Mouse (Mus musculus) testis, postnatal 14 days (tissue): ENCODE results near the gene Atrn.
"Not testable (repeated sequence)": the region's sequence is repeated elsewhere in the genome, so short reads cannot be mapped to it uniquely, and the experiment has no call there.

Source experiments
- DNase-seq: peaks from one replicate; pipeline ENCODE4 v3.0.0; 2021; ENCODE audit warnings: low spot score

Gene Atrn

DNA sequence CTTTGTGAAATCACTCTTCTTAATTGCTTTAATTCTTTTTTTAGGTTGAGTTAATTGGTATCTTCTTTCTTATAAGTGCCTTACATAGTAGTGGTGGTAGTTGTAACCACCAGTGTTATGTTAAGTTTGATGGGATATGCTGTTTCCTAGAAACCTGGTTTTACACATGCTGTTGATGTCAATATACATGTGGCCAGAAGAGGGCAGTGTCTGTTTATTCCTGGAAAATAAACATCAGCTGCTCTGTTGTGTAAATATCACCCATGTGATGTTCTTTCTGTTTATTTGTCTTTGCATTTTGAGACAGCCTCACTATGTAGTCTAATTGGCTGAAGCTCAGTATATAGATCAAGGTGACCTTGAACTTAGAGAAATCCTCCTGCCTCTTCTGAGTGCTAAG is 55.6 kb downstream of the Atrn start:
- DNase-seq: no peak

DNA sequence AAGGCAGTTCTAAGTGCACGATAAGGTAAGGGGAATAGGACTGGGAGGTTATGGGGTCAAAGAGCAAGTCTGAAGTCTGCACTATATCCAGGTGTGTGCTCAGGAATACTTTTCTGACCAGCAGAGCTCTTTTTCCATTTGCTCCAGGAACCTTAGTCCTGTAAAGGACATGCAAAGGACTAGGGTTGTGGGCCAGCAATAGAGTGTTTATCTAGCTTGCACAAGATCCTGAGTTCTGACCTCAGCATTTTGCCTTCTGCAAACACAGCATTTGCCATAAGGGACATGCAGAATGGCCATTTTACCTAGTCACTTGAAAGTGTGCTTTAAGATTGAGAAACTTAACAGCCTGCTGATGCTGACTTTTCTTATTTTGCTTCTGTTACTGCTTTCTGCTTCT is 58.7 kb downstream of the Atrn start:
- no peak for DNase-seq

DNA sequence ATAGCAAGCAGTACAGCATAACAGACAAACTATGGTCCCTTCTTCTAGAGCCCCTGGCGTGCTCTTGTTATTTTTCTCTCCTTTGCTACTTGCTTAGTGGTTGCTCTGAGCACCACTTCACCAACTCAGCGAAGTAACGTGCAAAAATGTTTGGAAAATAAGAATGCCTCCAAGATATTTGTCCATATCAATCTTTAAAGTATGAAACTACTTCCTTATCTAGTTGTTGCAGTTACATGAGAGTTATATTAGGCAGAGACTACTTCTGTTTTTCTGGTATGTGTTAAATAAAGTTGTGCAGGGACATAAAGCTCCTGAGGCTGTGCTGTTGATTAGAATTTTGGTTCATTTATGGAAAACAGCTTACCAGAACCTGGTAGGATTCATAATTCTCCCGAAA is 64.7 kb downstream of the Atrn start:
- no peak for DNase-seq

DNA sequence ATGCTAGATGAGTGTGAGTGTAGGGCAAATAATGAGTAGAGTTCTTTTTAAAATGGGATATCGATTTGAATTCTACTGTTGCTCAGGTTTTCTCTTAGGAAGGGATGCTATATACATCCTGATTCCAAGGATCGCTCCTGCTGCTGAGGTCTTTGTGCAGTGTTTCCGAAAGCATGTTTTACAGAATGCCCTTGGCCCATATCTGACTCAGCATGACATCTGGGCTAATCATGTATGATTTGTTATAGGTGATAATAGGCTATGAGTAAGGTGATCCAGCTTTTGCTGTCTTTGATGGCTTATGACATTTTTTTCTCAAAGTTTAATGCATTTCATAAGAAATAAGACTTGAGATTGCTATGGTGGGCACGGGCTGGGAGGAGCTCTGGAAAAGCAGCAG is 66.1 kb downstream of the Atrn start:
- DNase-seq: no peak

DNA sequence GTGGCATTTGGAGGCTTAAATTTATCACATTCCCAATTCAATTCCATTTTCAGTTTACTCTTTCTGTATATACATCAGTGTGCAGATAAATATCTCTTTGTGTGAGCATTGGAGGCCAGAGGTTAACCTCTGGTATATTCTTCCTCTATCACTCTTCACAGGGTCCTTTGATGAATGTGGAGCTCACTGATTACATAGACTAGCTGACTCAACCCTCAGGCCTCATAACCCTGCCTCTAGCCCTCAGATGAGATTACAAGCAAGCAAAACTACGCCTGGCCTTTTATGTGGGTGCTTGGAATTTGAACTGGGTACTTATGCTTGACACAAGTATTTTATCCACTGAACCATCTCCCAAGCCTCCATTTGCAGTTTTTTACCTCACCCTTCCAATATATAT is 68.6 kb downstream of the Atrn start:
- DNase-seq: no peak

DNA sequence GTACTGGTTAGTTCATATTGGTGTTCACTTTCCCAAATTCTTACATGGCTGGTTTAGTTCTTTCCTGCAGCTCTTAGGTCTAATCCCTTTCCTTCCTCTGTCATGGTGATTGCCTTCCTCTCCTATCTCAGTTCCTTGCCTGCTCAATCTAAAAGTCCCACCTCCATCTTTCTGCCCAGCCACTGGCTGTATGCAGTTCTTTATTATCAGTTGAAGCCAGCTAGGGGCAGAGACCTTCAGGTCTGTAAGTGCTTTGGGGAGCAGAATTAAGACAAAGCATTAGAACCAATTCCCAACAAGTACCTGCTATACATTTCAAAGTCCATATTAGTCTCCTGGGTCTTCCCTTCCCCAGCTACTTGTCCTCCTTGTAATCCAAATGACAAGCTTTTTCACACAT is 71.3 kb downstream of the Atrn start:
- DNase-seq: no peak

DNA sequence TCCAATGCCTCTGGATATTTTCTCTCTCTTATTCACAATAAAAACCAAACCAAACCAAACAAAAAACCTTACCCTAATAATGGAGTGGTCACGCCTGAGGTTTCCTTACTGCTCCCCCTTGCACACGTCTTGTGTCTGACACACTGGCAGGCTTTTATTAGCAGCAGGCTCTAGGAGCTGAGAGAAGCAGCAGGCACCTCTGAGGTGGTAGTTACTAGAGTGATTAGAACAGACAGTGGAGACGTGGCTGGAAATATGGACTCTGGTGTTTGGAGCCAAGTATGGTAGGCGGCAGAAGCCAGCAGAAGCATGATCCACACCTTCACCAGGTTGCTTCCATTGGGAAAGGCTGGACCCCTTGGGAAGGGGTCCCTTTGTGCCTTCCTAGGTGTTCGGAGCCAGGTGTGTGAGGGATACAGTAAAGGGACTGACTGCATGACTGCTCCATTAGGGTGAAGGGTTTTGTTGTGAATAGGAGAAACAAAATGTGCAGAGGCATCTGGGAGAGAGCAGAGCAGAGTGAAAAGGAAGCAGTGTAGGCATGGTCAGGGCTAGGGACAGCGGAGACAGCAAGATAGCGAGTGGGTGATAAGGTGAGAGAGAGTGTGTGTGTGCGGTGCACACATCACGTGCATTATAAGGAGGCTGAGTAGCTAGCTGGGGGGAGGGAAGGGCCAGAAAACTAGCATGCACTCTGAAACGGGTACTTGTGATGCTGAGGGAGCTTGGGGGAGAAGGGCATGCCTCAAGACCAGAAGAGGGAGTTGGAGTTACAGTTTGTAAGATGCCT is 72.0 kb downstream of the Atrn start:
- no peak for DNase-seq

DNA sequence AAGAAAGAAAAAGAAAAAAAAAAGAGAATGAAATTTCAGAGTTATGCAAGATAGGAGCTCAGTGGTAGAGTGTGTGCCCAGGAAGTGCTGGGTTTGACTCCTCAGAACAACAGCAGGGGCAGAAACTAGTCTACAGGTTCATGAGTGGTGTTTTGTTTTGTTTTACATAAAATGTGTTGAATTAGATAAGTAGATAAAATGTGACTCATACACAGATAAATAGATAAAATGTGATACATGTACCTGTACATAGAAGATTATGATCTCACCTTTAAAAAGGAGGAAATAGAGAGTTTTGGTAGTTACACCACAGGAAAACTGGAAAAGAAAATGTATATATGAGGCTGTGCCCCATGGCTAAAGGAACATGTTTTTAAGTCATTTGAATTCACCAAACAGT is 72.8 kb downstream of the Atrn start:
- DNase-seq: no peak

DNA sequence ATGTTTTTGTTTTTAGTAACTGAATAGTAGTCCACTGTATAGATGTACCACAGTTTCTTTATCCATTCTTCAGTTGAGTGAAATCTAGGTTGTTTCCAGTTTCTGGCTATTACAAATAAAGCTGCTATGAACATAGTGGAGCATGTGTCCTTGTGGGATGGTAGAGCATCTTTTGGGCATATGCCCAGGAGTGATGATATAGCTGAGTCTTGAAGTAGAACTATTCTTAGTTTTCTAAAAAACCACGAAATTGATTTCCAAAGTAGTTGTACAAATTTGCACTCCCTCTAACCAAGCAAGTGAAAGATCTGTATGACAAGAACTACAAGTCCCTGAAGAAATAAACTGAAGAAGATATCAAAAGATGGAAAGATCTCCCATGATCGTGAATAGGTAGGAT is 86.5 kb downstream of the Atrn start:
- DNase-seq: no peak

DNA sequence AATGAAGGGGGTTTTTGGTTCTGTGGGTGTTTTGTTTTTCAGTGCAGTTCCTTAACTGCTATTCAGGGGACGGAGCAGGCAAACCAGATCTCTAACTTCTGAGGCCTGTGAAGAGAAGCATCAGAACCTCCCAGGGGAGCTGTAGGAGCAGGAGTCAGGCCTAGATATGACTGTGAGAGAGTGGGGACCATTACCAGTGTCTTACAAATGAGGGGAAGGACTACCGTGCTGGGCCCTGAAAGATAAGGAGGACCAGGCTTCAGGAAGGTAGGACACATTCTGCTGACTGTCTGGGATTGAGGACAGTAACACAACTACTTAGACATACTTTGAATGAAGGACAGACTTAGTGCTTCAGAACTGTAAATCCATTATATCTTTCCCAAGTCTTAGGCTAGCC is 102.8 kb downstream of the Atrn start:
- no peak for DNase-seq

DNA sequence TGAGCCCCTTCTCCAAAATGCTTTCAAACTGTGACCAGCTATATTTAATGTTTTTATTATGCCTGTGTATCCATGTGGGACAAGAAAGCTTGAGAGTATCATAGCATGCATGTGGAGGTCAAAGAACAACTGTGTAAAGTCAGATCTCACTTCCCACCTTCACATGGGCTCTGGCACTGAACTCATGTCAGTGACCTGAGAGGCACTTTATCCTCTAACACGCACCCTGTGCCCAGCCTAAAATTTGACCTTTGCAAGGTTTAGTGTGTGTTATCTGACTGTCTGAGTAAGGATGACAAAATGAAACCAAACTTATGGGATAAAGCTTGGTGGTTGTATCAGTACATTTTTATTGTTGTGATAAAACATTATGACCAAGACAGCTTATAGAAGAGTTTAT is 104.3 kb downstream of the Atrn start:
- DNase-seq: no peak

DNA sequence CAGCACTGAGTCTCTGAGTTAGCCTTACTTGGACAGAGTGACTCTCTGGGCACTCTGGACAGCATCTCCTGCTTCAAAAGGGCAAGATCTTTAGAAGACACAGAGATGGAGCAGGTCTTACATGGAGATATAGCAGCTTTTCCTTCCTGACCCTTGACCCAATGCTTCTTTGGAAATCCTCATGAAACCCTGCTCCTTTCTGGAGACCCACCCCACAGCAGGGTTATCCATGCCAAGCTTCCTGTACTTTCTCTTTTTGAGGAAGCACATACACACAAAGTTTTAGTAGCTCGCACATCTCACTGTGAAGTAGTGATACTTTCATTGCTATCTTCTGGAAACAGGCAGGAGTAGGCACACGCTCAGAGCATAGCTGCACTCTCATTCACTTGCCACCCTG is 118.9 kb downstream of the Atrn start:
- no peak for DNase-seq

DNA sequence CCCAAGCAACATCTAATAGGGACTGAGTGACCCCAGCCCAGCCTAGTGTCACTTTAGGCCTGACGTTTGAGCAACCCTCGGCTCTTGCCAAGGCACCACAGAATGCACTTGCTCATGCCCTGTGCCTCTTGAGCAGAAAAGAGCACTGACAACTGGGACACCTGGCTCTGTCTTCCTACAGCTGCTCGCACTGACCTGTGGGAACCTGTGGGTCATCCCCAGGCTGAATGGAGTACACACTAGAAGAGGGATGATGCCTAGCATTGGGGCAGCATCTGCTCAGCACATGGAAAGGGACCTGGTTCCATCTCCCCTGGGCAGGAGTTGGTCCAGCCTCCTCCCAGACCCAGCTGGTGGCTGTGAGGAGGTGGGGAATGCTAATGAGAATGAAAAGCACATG is 120.6 kb downstream of the Atrn start:
- DNase-seq: no peak

DNA sequence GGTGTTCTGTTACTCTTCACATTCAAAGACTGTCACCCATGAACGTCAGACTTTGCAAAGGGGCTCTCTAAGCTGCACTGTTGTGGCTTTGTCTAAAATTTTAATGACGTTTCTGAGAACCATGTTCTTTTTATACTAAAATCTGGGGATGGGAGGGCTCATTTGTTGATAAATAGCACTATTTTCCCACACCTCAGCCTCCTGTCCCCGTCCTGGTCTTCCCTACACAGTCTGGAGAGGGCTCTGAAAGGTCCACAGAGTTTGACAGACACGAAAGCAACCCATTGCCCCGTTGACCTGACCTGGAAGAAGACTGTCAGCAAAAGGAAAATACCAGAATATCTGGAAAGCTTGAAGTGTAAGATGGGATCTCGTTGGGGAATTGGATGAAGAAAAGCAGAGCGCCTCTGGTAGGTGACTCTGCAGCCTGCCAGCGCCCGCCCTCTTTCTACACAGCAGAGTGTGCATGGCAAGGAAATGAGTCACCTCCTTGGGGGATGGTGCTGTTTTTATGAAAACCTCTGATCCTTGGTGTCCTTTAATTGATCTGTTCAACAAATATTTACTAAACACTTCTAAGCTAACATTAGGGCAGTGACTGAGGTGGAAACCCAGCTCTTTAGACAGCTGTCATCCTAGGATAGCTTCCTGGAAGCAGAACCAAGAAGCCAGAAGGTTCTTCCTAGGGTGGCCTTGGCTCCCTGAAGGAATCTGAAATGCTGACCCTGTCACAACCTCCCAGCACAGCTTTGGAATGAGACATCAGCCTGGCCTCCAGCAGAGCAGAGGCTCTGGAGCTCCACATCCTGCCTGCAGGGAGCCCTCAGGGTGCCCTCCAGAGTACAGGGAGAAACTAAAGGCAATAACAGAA is 123.0 kb downstream of the Atrn start:
- DNase-seq: no peak

DNA sequence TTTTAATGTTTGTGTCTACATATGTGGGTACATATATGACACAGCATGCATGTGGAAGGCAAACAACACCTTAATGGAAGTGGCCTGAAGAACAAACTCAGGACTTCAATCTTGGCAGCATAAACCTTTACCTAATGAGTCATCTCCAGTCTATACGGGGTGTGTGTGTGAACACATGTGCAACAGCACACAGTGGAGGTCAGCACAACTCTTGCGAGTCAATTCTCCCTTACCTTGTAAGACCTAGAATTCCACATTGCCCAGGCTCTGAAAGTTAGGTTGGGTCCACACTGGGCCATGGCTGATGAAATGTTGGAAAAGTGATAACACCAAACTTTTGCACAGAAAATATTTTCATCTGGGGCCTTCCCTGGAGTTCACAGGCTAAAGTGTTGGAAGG is 124.3 kb downstream of the Atrn start:
- DNase-seq: no peak

DNA sequence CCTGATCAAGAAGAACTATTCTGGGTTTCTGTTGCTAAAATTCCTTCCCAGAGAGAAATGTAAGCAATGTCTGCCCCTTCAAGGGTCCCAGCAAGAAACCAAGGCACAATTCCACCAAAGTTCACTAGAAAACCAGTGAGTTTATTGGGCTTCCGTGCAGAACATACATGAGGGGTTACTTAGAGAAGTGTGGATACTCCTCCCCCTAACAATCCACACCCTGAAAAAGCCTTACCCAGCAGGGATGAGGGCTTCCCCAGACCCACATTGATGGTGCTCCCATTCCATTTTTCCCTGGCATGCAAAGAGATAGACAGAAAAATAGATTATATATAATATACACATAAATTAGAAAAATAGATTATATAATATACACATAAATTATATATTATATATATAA is 124.7 kb downstream of the Atrn start:
- no peak for DNase-seq

DNA sequence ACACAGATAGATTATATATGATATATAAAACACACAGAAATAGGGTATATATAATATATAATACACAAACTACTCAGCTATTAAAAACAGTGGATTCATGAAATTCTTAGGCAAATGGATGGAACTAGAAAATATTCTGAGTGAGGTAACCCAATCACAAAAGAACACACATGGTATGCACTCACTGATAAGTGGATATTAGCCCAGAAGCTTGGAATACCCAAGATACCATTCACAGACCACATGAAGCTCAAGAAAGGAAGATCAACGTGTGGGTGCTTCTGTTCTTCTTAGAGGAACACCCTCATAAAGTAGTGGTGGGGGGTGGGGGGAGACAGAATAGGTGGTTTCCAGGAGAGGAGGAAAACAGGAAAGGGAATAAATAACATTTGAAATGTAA is 125.1 kb downstream of the Atrn start:
- DNase-seq: not testable (repeated sequence)

DNA sequence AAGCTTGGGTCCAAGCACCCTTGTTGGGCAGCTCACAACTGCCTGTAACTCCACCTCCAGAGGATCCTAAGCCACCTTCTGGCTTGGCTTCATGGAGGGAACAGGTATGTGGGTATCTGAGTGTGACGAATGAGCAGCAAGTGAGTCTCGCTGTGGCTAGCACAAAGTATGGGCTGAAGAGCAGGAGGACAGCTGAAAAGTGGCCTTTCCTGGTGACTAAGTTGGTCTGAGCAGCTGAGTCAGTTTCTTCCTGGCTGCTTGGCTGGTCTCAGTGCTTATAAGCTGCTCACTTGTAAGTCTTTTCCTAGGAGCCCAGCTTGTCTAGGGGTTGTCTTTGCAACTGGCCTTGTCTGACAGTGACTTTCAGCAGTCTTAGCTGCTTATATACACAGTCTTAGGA is 130.0 kb downstream of the Atrn start:
- no peak for DNase-seq

DNA sequence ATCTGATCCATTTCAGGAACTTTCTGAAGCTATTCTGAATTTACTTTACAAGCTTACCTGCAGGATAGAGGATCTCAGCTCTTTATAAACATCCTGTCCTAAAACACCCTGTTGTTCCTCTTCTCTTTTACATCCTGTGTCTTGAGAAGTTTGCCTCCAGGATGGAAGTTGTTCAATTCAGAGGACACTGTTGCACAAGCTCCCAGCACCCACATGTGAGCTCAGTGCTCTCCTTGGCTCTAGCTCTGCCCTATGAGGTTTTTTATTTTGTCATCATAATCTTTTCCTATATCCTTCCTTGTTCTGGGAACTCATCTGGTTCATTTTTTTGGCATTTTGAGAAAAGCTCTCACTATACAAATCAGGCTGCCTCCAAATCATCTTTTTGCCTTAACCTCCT is 130.5 kb downstream of the Atrn start:
- DNase-seq: no peak

DNA sequence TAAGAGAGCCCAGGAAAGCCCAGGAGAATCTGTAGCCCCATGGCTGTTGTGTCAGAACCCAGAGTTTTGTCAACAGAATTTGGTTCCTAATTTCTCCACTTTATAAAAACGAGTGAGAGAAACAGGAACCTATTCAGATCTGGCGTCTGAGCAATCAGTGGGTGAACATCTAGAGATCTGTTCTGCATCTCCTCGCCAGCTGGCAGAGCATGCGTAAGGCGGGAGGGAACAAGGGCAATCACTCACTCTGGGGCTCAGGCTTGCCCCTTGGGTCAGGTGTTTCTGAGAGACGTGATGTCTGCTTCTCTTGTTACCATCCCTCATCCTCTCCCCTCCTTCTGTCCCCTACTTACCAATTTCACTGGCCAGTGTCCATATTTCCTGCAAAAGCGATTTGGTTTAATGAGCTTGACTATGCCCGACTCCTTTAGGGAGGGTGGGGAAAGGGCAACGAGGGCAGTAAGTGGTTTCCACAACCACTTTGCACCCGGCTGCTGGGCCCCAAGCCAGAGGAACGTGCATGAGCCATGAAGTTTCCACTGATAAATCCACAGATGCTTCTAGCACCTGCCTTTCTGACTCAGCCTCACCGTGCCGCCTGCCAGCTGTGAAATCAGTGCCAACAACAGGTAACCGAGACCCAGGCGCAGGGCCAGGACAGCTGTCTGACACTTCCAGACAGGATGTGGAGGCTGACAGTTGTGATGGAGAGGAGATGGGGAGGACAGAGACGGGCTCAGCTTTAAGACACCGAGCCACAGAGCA is 131.1 kb downstream of the Atrn start:
- no peak for DNase-seq

DNA sequence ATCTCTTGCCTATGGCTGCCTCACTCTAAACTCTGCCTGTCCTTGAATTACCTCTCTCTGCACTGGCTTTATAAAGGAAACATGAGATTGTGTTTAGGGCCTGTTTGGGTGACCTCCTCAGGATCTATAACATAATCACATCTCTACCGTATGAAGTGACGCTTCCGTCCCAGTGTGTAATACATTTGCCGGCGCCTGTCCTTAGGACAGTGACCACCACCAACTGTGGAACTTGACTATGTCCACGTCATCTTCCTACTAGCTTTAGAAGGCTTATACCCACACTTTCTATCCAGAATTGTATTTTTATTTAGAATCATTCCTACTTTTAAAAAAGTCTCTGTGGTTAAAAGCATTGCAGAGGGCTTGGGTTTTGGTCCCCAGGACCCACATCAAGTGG is 131.9 kb downstream of the Atrn start:
- DNase-seq: no peak

DNA sequence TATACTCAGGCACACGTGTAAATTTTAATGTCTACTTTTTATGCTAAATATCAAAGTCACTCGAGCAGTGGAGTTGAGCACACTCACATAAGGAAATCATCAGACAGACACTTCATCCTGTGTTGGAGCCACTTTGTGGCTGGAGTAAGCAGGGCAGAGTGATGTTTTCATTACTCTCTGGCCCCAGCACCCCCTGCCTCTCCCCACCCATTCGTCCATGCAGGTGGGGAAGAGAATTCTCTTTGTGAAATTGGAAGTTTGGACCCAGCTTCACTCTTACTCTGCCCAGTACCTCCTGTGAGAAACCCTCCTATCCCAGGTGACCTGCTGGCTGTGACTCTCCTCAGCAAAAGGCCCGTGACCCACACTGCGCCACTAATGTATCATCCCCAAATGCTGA is 132.4 kb downstream of the Atrn start:
- no peak for DNase-seq
